Mouse (Mus musculus): ENCODE results near the gene Gm2115. TPM values are rescaled to one million over a fixed set of nuclear protein-coding genes. Genes with fewer than 3 reads are reported as not detected.

Gene Gm2115
- total and polyA plus RNA-seq, 3 experiments, result under 0.01 to 0.14 TPM; not detected in 1

DNA sequence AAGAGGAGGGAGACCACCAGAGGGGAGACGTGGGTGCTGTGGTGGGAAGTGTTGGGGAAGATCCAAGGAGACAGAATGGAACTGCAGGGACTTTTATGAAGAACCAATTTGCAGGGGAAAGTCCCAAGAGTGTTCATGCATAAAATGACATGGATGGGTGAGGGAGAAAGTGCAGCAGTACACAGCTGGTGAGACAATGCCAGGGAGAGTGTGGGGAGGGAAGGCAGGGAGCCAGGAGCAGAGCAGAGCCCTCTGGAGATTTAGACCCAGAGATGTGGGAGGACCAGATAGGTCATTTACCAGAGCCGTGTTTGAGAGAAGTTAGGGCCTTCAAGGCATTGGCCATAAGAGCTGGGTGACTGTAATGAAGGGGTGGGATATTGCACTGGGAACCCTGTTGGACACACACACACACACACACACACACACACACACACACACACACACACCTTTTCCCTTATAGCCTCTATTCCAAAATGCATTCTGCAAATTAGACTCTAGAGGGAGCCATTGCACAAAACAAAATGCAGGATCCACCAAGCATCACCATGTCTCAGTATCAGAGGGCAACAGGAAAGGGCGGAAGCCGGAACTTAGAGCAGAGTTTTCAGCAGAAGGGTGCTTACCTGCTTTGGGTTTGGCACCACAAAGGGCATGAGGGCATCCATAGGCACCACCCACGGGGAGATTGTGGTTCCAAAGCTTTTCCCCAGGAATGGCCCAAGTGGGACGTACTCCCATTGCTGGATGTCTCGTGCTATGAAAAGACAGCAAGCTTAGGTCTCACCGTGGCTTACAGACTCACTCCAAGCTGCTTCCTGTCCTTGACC is 65.5 kb downstream of the Gm2115 start:
- Histone ChIP-seq H3K36me3 (replicated peaks in 1 of 2; ENCODE audit: control insufficient read depth in 1 of 2, insufficient read depth in 1 of 2, low read length in 1 of 2) (peaks cover 37 to 75% of the 10 kb centered on the region in 2 experiments), H3K4me3 (replicated peaks in 1 of 3; ENCODE audit: low read depth in 2 of 3, low read length in 2 of 3, poor library complexity in 1 of 3) (peak overlapping the region in 2 of 3 experiments; percentile 5 to 14), H3K27ac (ENCODE audit: insufficient read depth, low read depth) (peak overlapping the region; percentile 98), H3K4me2 (ENCODE audit: insufficient read depth, low read depth, poor library complexity, severe bottlenecking) (peak overlapping the region; percentile 30; the same call in 1 of the 2 replicates), H3K27me3 (replicated peaks) (no peaks in the 10 kb centered on the region), H3K79me2 (replicated peaks; ENCODE audit: control insufficient read depth, extremely low read depth, insufficient read depth, poor library complexity, severe bottlenecking) (no peaks in the 10 kb centered on the region; the same call in 1 of the 2 replicates), H3K9ac (ENCODE audit: insufficient read depth, low read depth) (no peak overlapping the region; the same call in 1 of the 2 replicates), H3K9me3 (replicated peaks; ENCODE audit: low read length) (no peaks in the 10 kb centered on the region), H3K4me1 (ENCODE audit: control insufficient read depth in 1 of 2, insufficient read depth in 2 of 2) (peaks cover 61 to 97% of the 10 kb centered on the region in 2 experiments)
- in situ Hi-C loops (cut with MboI; ENCODE audit: low pct_ligation_motif_present, low pct_unique_long_range_greater_than_20kb, low sequenced_read_pairs), result loop anchor here (5.0 to 10.0 kb wide), 2 partner anchors 153 to 180 kb away; no protein-coding TSS in a partner anchor
- dilution Hi-C loops (cut with MboI; ENCODE audit: extremely low pct_ligation_motif_present, extremely low pct_unique_long_range_greater_than_20kb, low sequenced_read_pairs), result no loop called here
- no peak for TF ChIP-seq RCOR1 (conservative IDR thresholded peaks at IDR 0.05; ENCODE audit: low read depth, low read length)
- TF ChIP-seq JUND (conservative IDR thresholded peaks at IDR 0.05; ENCODE audit: low read depth, low read length), result 0 out of 2 replicates have a peak, but pooled peaks have one; percentile 7
- peak; percentile 81 for TF ChIP-seq SMC3 (IDR thresholded peaks at IDR 0.05; ENCODE audit: low read depth, low read length)
- peak; percentile 50; the same call in 1 of the 2 replicates for TF ChIP-seq NELFE (IDR thresholded peaks at IDR 0.05; ENCODE audit: low read depth, low read length)
- TF ChIP-seq ZC3H11A (IDR thresholded peaks at IDR 0.05; ENCODE audit: low read depth, low read length), result no peak
- no peak for TF ChIP-seq USF2 (conservative IDR thresholded peaks at IDR 0.05; ENCODE audit: low read depth, low read length)
- peak; percentile 41 to 92; a peak in 3 of 4 replicates for TF ChIP-seq CTCF (conservative IDR thresholded peaks at IDR 0.05 in 1 of 2, IDR thresholded peaks at IDR 0.05 in 1 of 2; ENCODE audit: low read depth in 2 of 2, low read length in 2 of 2)
- peak; percentile 73 for TF ChIP-seq MYC (IDR thresholded peaks at IDR 0.05; ENCODE audit: low read depth, low read length)
- no peak for TF ChIP-seq E2F4 (IDR thresholded peaks at IDR 0.05; ENCODE audit: insufficient replicate concordance, low read depth, low read length)
- 0 out of 2 replicates have a peak, but pooled peaks have one; percentile 28 for TF ChIP-seq MXI1 (IDR thresholded peaks at IDR 0.05; ENCODE audit: low read depth, low read length)
- TF ChIP-seq BHLHE40 (IDR thresholded peaks at IDR 0.05; ENCODE audit: low read depth, low read length), result peak; percentile 56
- TF ChIP-seq EP300 (IDR thresholded peaks at IDR 0.05; ENCODE audit: low read length), result peak; percentile 76
- TF ChIP-seq POLR2A (IDR thresholded peaks at IDR 0.05; ENCODE audit: low read depth, low read length), result 0 out of 2 replicates have a peak, but pooled peaks have one; percentile 30
- TF ChIP-seq ETS1 (conservative IDR thresholded peaks at IDR 0.05; ENCODE audit: low read depth, low read length), result peak; percentile 75
- TF ChIP-seq KAT2A (IDR thresholded peaks at IDR 0.05; ENCODE audit: insufficient replicate concordance, low read length), result no peak
- no peak for TF ChIP-seq ZNF384 (IDR thresholded peaks at IDR 0.05; ENCODE audit: low read depth, low read length)
- TF ChIP-seq POLR2AphosphoS2 (IDR thresholded peaks at IDR 0.05; ENCODE audit: low read depth, low read length), result no peak
- TF ChIP-seq SIN3A (IDR thresholded peaks at IDR 0.05; ENCODE audit: low read length), result peak; percentile 56; the same call in 1 of the 2 replicates
- TF ChIP-seq CHD1 (IDR thresholded peaks at IDR 0.05; ENCODE audit: low read depth, low read length), result peak; percentile 44; the same call in 1 of the 2 replicates
- TF ChIP-seq JUN (IDR thresholded peaks at IDR 0.05; ENCODE audit: insufficient read depth, low read depth, low read length), result no peak
- TF ChIP-seq TCF12 (IDR thresholded peaks at IDR 0.05; ENCODE audit: low read depth, low read length), result peak; percentile 78
- peak; percentile 42; the same call in 1 of the 2 replicates for TF ChIP-seq MEF2A (IDR thresholded peaks at IDR 0.05; ENCODE audit: borderline replicate concordance, low read depth, low read length)
- TF ChIP-seq ELF1 (IDR thresholded peaks at IDR 0.05; ENCODE audit: low read depth, low read length), result peak; percentile 83
- TF ChIP-seq GABPA (IDR thresholded peaks at IDR 0.05; ENCODE audit: insufficient replicate concordance, low read depth, low read length), result no peak
- TF ChIP-seq IRF4 (IDR thresholded peaks at IDR 0.05; ENCODE audit: low read depth, low read length), result peak; percentile 33; the same call in 1 of the 2 replicates
- 0 out of 2 replicates have a peak, but pooled peaks have one; percentile 29 for TF ChIP-seq MAFK (IDR thresholded peaks at IDR 0.05; ENCODE audit: insufficient replicate concordance, low read length)
- TF ChIP-seq MAZ (IDR thresholded peaks at IDR 0.05; ENCODE audit: low read depth, low read length), result peak; percentile 61; the same call in 1 of the 2 replicates
- peak; percentile 49; the same call in 1 of the 2 replicates for TF ChIP-seq HCFC1 (IDR thresholded peaks at IDR 0.05; ENCODE audit: low read depth, low read length)
- no peak for TF ChIP-seq PAX5 (IDR thresholded peaks at IDR 0.05; ENCODE audit: low read length)
- TF ChIP-seq RAD21 (IDR thresholded peaks at IDR 0.05; ENCODE audit: low read depth, low read length), result peak; percentile 89
- peak; percentile 88 for DNase-seq (ENCODE audit: extremely low read depth)

Measured in CH12.LX (cell line).